Mouse (Mus musculus) heart, postnatal 10 days (tissue): Measurements from ENCODE around the gene Stk38l. TPM values are rescaled to one million over a fixed set of nuclear protein-coding genes. Genes with fewer than 3 reads are reported as not detected.
A peak's percentile ranks its signal among the peaks of the same experiment; 100 is the strongest.
"Not testable (repeated sequence)": the region's sequence is repeated elsewhere in the genome, so short reads cannot be mapped to it uniquely, and the experiment has no call there.

Experiments used
- DNase-seq, 2 experiments: peaks; one replicate each; pipeline ENCODE4 v3.0.0; 2021
- intact Hi-C: fragments of 180-260 bp; cut with DNase I; formaldehyde crosslinking; loops from one replicate; pipeline ENCODE4 v1.15.1; 2025
- total RNA-seq, 2 experiments: library from RNA; stranded (reverse); gene quantifications; 2 replicates each; pipeline ENCODE4 v1.2.3; 2021

Stk38l gene
- total RNA-seq, 2 experiments from 2014 or later, result 18.7 to 19.1 TPM

DNA sequence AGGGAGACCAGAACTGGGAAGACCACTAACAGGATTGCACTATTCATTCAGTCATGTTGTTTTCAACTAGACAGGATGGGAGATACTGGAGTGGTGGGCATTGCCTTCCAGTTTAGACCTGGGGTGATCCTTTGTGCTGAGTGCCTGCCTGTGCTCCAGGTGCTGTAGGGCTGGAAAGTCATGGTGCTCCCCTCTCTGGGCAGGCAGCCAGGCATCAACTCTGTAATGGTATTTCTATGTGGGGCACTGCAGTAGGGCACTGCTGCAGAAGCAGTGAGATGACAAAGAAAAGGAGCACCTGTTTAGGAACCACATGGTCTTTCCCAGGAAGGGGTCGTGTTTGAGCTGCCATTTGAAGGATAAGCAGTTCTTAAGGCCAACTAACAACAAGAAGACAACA lies 7.9 kb downstream of the Stk38l start:
- intact Hi-C loops, result no loop called here
- DNase-seq, result peak; percentile 29 to 44

DNA sequence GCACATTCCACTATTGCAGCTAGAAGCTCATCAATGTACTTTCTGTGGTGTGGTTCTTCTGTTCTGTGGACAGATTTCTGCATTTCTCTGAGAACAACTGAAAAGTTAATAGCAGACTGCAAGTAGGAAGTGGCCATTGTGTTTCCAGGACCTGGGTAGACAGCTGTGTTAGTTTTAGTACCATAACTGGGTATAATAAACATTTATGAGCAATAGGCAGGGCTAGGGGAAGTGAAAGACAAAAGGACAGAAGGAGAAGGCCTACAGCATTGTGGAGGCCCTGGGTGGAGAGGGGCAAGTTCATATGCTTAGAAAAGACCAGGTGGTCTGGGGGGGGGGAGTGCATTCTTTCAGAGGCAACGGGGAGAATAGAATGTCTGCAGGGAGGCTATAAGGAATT lies 8.8 kb downstream of the Stk38l start:
- no peak for DNase-seq
- intact Hi-C loops, result no loop called here

DNA sequence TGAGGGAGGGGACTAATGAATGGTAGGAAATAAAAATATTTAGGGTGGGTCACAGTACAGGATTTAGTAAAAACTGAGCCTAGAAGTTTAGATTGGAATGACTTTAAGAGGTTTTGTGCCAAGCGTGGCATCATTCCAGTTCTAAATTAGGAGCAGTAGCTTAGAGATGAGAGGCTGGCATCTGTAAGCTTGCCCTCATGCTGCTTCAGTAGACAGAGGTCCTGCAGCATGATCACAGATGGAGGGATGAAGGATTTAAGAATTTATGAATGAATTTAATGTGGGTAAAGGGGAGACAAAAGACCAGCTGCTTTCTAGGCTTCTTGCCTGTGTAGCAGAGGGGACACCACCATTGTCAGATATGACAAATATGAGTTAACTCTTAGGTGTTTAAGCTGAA lies 14.1 kb downstream of the Stk38l start:
- peak; percentile 73 to 74 for DNase-seq
- intact Hi-C loops, result no loop called here

DNA sequence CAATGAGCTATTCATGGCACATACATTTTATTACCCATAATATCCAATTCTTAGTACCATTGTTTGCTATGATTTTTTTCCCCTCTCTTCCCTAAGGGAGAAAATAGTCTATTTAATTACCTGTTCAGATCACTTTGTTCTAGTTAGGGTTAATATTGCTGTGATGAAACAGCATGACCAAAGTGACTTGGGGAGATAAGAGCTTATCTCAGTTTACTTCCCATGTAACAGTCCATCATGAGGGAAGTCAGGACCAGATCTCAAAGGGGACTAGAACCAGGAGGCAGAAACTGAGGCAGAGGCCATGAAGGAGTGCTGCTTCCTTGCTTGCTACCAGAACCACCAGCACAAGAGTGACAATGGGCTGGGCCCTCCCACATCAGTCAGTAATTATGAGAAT lies 15.9 kb downstream of the Stk38l start:
- no peak for DNase-seq
- intact Hi-C loops, result no loop called here

DNA sequence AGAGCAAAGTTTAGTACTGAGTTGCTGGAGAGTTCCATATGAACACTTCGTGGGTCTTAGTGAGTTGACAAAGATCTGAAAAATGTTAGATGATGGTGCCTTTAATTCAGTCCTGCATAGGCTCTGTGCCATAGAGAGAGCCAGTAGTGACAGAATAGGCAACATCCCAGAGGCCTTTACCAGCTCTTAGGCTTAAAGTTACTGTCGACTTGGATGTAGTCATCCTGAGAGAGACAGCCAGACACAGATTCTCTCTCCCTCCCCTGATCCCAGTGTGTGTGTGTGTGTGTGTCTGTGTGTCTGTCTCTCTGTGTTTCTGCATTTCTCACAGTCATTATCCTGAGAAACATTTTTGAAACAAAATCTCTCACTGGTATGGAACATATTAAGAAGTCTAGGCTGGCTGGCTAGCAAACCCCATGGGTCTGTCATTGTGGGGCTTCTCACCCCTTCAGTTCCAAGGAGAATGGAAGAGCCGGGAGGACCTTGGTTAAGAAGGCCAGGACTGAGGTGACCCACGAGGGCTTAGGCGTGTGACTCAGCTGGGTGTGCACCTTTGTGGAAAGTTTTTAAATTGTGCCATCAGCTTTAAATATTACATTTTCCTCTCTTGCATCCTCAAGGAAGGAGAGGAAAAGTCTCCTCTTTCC lies 17.3 kb downstream of the Stk38l start:
- DNase-seq, result no peak
- intact Hi-C loops, result no loop called here

DNA sequence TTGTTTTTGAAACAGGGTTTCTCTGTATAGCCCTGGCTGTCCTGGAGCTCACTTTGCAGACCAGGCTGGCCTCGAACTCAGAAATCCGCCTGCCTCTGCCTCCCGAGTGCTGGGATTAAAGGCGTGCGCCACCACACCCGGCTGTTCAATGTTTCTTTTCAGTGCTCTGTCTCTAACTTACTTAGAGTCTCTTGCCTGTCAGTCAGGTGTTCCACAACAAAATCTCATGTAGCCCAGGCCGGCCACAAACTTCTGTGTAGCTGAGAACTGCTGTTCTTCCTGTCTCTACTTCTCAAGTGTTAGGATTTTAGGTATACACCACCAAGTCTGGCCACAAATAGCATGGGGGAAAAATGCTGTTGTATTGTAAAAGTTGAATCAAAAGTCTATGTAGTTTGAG lies 19.5 kb downstream of the Stk38l start:
- DNase-seq, intact Hi-C loops: not testable (repeated sequence)

DNA sequence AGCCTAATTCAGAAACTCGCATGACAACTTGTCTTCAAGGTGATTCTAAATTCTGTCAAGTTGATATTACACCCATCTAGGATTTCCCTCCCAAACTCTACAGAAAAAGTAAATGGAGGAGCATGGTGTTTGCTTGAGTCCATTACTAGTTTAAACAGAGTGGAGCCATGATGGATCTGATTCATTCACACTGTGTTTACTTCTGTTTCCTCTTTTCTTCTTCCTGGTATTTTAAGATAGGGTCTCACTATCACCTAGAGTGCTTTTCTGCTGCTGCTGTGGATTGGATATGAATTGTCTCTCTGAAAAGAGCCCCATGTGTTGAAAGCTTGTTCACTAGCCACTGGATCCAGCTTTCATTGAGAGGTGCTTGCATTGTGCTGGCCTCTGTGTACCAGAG lies 20.4 kb downstream of the Stk38l start:
- intact Hi-C loops, result no loop called here
- no peak for DNase-seq

DNA sequence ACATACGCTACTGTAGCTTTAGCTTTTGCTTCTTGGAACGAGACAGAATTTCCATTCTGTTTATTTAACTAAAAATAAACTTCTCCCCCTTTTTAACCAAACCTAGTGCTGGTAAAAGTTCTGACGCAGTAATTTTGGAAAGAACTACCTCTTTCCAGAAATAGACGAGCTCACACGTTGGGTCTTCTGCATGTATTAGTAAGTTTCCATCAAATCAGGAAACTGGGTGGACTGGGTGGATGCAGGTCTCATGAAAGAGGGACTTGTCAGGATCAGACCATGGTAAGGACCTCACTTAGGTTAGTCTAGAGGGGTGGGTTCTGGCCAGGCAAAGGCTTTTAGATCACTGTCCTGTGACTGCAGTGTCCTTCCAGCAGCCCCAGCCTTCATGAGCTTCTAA lies 21.8 kb downstream of the Stk38l start:
- intact Hi-C loops, result no loop called here
- DNase-seq, result no peak

DNA sequence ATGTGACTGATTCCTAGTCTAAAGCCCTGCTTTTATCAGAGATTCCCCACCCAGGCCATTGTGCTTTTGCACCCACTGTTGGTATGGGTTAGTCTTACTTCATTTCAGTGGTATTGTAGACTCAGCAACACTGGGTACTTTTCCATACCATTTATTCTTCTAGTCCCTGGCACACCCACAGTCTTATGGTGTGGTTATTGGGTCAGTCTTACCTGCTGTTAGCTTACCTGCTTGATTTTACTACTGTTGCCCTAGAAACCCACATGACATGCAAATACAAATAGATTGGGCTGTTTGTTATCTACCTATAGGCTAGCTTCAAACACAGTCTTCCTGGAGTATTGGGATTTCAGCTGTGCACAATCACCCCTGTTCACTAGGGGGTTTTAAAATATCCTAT lies 22.3 kb downstream of the Stk38l start:
- no peak for DNase-seq
- intact Hi-C loops, result no loop called here

DNA sequence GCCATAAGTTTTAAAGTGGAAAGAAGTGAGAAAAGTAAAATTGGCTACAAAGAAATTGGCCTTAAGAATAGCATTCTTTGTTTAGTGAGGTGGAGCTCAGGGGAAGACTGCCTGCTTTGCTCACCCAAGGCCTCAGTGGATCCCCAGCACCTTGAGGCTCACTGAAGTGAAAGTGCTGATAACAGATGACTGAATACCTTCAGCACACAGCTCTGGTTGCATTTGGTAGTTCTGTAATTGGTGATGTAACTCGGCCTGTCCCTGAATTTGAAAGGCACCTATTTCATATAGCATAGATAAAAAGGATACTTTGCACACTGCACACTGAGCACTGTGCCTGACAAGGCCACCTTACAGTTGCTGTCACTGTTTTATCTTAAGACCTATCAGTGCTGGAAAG lies 23.5 kb downstream of the Stk38l start:
- intact Hi-C loops, result no loop called here
- no peak for DNase-seq

DNA sequence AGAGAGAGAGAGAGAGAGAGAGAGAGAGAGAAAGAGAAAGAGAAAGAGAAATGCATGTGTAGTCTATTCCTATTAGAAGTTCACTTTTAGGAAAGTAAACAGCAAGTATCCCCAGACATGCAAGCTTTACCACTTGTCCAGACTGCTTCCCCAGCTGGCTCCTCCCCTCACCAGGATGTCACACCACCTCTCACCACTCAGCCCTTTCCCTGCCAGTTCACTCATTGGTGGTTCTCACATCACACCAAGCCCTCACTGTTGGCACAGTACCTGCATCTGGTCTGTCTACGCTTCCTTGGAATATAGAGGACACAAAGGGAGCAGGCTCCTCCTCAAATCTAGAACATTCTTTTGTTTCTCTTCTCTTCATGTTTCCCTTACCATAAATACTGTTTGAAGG lies 26.9 kb downstream of the Stk38l start:
- DNase-seq, result peak; percentile 51 to 59
- intact Hi-C loops, result no loop called here

DNA sequence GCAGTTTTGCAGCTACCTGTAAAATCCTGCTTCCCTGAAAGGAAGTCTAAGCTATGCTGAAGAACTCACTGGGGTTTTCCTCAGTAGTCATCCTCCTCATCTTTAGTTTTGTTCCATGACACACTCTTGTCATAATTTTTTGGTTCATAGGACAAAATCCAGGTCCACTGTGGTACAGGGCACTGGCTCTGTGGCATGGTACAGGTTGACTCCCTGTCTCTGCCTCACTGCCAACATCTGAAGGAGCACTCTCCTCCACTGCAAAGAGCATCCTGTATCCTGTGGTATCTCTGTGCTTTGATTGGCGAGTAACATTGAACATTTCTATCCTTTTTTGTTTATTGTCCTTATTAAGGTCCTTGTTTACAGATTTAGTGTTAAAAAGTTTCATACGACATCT lies 27.4 kb downstream of the Stk38l start:
- intact Hi-C loops, result no loop called here
- DNase-seq, result no peak

DNA sequence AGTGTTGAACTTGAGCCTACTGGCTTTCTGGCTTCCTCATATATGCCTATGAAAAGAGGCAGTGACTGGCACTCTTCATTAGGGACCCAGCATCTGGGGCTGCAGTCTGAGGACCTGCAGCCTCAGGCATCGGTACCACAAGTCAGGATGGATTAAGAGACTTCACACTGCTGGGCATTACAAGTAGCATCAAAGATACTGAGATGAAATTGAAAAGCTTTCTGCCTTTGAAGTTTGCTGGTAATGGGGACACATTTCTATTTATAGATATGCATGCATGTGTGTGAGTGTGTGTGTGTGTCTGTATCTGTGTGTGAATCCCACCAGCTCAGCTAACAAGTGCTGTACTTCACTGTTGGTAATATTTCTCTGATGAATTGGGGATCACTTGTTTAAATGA lies 27.8 kb downstream of the Stk38l start:
- intact Hi-C loops, result no loop called here
- no peak for DNase-seq

DNA sequence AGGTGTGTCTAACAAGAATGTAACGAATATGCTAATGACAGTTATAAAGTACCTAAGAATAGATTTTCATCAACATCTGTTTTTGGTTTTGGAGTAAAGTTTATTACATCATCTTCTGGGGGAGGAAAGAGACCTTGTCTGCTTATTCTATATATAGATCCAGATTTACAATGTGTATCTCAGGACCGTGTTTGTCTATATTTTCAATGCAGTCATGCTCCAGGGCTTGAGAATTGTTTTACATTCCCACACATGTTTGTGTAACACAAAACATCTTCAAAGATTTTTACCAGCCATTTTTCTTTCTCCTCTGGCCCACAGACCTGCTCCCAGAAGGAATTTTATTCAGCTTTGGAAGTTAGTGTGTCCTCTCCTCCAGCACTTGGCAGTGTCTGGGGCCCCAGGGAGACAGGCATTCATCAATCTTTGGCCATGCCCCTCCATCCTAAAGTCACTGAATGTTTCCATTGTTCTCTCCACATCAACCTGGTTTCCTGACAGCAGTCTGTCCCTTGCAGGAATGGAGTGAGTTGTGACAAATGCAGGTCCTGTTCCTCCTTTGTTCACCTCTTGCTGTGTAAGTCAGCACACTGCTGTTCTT lies 28.9 kb downstream of the Stk38l start:
- DNase-seq, result no peak
- intact Hi-C loops, result no loop called here

DNA sequence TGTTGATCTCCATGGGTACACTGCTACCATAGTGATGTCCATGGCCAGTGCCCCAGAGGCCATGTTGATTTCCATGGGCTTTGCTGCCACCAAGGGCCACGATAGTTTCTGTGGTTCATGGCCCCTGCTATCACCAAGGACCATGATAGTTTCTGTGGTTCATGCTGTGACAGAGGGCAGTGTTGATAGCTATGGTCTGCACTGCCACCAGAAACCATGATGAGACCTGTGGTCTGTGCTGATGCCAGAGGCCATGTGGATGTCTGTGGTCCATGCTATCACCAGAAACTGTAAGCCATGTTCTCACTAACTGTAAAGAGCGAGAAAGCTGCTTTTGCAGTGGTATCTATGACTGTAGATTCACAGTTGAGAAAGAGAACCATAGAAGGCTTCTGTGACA lies 30.3 kb downstream of the Stk38l start:
- intact Hi-C loops, result no loop called here
- DNase-seq, result no peak

DNA sequence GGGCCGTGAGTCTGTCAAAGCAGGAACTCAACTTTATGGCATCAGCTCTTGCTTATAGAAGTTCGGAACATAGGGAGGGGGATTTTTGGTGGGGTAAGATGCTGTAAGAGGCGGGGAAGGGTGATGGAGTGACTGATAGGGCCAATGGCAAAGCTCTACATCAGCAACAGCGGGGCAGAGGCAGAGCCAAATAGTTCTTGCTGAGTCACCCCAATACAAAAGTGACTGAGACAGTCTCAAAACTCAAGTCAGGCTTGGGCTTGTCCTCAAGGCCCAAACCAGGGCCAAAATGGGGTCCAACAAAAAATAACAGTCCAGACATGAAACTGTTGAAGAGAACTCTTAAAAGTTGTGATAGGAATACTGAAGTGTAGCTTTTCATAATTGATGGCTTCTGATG lies 30.9 kb downstream of the Stk38l start:
- intact Hi-C loops, result no loop called here
- no peak for DNase-seq

DNA sequence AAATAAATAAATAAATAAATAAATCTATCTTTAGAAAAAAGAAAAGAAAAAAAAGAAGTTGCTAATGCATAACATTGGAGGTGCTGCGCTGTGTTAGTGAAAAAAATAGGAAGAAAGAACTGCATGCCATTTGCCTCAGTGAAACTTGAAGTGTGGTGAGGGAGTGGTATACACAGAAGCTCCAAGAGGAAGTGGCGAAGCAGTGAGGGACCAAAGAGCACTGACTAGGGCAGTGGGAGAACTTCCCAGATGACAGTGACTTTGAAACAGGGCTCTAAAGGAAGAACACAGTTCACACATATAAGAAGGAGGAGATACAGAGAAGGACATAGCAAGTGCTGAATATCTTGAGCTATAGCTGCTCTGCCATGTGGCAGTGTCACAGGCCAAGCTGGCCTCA lies 34.2 kb downstream of the Stk38l start:
- intact Hi-C loops, result no loop called here
- DNase-seq, result no peak

DNA sequence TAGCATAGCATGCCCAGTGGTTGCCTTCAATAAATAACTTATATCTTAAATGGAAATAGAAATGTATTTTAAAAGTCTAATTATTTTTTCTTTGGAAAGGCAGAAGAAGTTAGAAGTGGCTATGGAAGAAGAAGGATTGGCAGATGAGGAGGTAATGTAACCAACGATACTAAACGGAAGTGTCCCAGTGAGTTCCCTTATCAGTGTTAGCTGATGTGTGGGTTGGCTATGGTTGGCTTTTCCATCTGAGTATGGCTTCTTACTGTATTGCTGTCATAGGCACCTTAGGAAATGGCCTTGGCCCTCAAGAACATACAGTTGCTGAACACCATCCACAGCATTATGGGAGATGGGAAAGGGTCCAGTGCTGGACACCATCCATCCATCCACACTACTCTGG lies 35.2 kb downstream of the Stk38l start:
- DNase-seq, result no peak
- intact Hi-C loops, result loop anchor here (1.0 to 10.0 kb wide), 3 partner anchors 33 to 345 kb away; no protein-coding TSS in a partner anchor

DNA sequence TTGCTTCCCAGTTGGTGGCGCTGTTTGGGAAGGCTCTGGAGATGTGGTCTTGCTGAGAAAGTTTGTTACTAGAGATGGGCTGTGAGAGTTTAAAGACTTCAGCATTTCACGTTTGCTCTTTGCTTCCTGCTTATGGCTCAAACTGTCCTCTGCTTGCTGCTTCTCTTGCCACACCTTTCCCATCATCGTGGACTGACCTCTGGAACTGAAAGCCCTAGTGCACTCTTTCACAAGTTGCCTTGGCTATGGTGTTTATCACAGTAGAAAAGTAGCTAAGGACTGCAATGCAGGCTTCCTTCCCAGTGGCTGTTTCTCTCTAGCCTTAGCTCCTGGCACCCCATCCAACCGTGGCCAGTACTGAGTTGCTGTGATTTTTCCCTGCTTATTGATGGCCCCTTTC lies 35.9 kb downstream of the Stk38l start:
- intact Hi-C loops, result loop anchor here (1.0 to 10.0 kb wide), 3 partner anchors 33 to 346 kb away; no protein-coding TSS in a partner anchor

DNA sequence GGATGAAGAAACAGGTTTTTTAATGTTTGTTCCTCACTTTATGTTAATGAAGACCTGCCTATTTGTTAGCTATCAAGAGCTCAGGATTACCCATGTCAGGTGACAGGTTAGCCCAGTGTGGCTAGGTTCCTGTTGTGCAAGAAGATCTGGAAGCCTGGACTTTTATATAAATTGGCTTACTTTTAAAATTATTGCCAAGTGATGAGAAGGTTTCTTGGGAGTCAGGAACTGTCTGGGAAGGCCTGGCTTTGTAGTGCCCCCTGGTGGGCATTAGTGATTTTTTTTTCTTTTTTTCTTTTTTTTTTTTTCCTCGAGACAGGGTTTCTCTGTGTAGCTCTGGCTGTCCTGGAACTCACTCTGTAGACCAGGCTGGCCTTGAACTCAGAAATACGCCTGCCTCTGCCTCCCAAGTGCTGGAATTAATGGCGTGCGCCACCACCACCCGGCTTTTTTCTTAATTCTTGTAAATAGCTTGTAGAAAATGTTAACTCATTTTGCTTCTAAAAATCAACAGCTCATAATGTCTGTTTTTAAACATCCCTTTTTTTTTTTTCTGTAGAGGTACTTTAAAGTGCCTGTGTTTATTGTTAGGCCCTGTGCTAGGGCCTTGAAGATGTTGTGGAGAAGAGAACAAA lies 37.6 kb downstream of the Stk38l start:
- DNase-seq, result peak; percentile 29 to 52
- intact Hi-C loops, result loop anchor here (1.0 to 10.0 kb wide), 3 partner anchors 35 to 348 kb away; no protein-coding TSS in a partner anchor

More for the DNA sequence above, 35.9 kb downstream of the Stk38l start:
- DNase-seq, result no peak

DNA sequence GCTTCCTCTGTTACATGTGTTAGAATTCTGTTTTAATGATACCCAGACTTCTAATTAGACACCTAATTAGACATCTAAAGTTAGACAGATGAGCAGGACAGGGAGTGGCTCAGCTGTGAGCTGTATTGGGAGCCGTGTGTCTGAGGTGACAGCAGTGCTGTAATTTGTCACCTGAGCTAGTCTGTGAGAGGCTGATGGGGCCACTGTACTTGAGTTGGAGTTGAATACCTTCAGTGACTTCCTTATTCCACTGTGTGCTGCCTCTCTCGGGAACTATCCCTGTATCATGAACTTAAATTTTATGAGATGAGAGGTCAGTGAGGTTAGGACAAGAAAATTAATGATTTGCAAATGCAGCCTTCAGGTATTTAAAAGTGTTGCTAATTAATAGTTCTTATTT lies 39.8 kb downstream of the Stk38l start:
- no peak for DNase-seq
- intact Hi-C loops, result loop anchor here (5.0 to 10.0 kb wide), 2 partner anchors 37 to 350 kb away; no protein-coding TSS in a partner anchor

DNA sequence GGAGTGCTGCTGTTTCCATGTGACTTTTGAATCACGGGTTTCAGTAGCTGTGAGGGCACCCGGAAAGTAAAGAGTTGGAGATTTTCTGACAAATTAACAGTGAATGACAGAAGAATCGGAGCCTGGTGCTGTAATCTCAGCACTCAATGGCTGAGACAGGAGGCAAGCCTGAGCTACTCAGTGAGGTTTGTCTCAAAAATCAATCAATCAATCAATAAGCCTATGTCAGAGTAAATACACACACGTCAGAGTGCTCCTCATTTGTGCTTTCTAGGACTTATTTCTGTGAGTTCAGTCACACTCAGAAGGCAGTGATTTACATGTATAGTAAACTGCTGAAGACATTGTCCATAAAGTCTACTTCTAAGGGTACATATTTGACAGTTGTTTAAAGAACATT lies 40.5 kb downstream of the Stk38l start:
- intact Hi-C loops, result loop anchor here (10.0 kb wide), 1 partner anchor 350 kb away; no protein-coding TSS in a partner anchor
- DNase-seq, result no peak
